Mouse (Mus musculus): ENCODE measurements around the gene Chl1.

Gene Chl1

GRCm38 (mm10) chr6:103795241-103795640, 284.9 kb downstream of the Chl1 start:
- no peak for DNase-seq (ENCODE audit: low read depth, low spot score)

Data from CD4-positive, CD25-positive, alpha-beta regulatory T cell, adult 2 months (primary cell).